Comparison of ENCODE assay signal across 12 mouse cellular contexts in genomic region chr10:108190626-108191025, GRCm38 (mm10). TPM values are rescaled to one million over a fixed set of nuclear protein-coding genes. Genes with fewer than 3 reads are reported as not detected.
DNase-seq lines count a peak whose midpoint lies in the region; ATAC-seq and TF ChIP-seq lines count a peak whose summit lies in the region.
"Had no signal": no experiment of that assay in that cellular context is flagged by ENCODE, and none has a peak within 500 bp of the region (broad histone marks: within the 10 kb centered on the region; RNA-seq: fewer than 3 reads in every experiment).

No protein-coding gene starts in this region.

- H3K9ac ChIP-seq in forebrain, embryonic 14.5 days (ENCODE audit: low read length): no peak overlapping the region
- no peak overlapping the region for H3K9ac ChIP-seq in forebrain, embryonic 12.5 days
- no peak overlapping the region for H3K9ac ChIP-seq in liver, adult 2 months (ENCODE audit: low read depth, low read length)
- no peak overlapping the region for H3K9ac ChIP-seq in liver, embryonic 12.5 days
- H3K9ac ChIP-seq: lung, embryonic 15.5 days had no signal

- no peaks in the 10 kb centered on the region for H3K27me3 ChIP-seq in forebrain, embryonic 14.5 days (replicated peaks; ENCODE audit: control insufficient read depth, insufficient read depth, low read length)
- H3K27me3 ChIP-seq in forebrain, embryonic 12.5 days: no peaks in the 10 kb centered on the region
- no peaks in the 10 kb centered on the region for H3K27me3 ChIP-seq in liver, adult 2 months (ENCODE audit: control insufficient read depth, insufficient read depth, low read length)
- H3K27me3 ChIP-seq in liver, embryonic 12.5 days (replicated peaks): no peaks in the 10 kb centered on the region
- H3K27me3 ChIP-seq: lung, embryonic 15.5 days had no signal

- ATAC-seq in forebrain, embryonic 14.5 days: no peak
- ATAC-seq in forebrain, embryonic 12.5 days (ENCODE audit: low FRiP score): no peak
- ATAC-seq in liver, embryonic 12.5 days: no peak
- ATAC-seq in common myeloid progenitor, adult 5-6 weeks (replicated peaks; ENCODE audit: low read depth, poor library complexity, severe bottlenecking): 0 out of 2 replicates have a peak, but pooled peaks have one; percentile 31

- no peak overlapping the region for H3K27ac ChIP-seq in forebrain, embryonic 14.5 days (ENCODE audit: low read depth, low read length)
- no peak overlapping the region for H3K27ac ChIP-seq in forebrain, embryonic 12.5 days
- no peak overlapping the region for H3K27ac ChIP-seq in liver, adult 2 months (replicated peaks; ENCODE audit: insufficient read depth, low read depth, low read length)
- no peak overlapping the region for H3K27ac ChIP-seq in liver, embryonic 12.5 days
- H3K27ac ChIP-seq: forebrain, embryonic 10.5 days; lung, embryonic 15.5 days had no signal

- H3K79me2 ChIP-seq in liver, adult 2 months (ENCODE audit: control insufficient read depth, insufficient read depth, low read length): peaks cover 17% of the 10 kb centered on the region; the same call in 1 of the 2 replicates

- no peak overlapping the region for H3K4me2 ChIP-seq in forebrain, embryonic 14.5 days (ENCODE audit: low read length)
- no peak overlapping the region for H3K4me2 ChIP-seq in forebrain, embryonic 12.5 days
- H3K4me2 ChIP-seq in liver, embryonic 12.5 days: no peak overlapping the region
- H3K4me2 ChIP-seq: lung, embryonic 15.5 days had no signal

- peak; percentile 22 for DNase-seq in forebrain, embryonic 14.5 days (ENCODE audit: low spot score)
- peak; percentile 53 for DNase-seq in liver, adult 2 months (ENCODE audit: extremely low read depth, low read depth, low spot score)
- DNase-seq in 416B (ENCODE audit: low read depth): peak; percentile 76
- no peak for DNase-seq in thymus, postnatal 25 days
- DNase-seq in heart, postnatal 10 days: no peak
- DNase-seq: heart, postnatal 14 days; kidney, adult 11 months had no signal

- H3K36me3 ChIP-seq in forebrain, embryonic 14.5 days (ENCODE audit: control insufficient read depth, insufficient read depth, low read length): no peaks in the 10 kb centered on the region
- H3K36me3 ChIP-seq in forebrain, embryonic 12.5 days (replicated peaks): no peaks in the 10 kb centered on the region
- no peaks in the 10 kb centered on the region for H3K36me3 ChIP-seq in liver, adult 2 months (ENCODE audit: control insufficient read depth, insufficient read depth, low read length)
- 0 out of 2 replicates have a peak, but pooled peaks cover 3% of the 10 kb centered on the region for H3K36me3 ChIP-seq in liver, embryonic 12.5 days
- H3K36me3 ChIP-seq: lung, embryonic 15.5 days had no signal

- intact Hi-C loops in heart, postnatal 10 days (cut with DNase I): loop anchor here (2.0 to 5.0 kb wide), 2 partner anchors 258 to 333 kb away; no protein-coding TSS in a partner anchor

- peaks cover 5% of the 10 kb centered on the region; the same call in 1 of the 2 replicates for H3K4me1 ChIP-seq in forebrain, embryonic 14.5 days (ENCODE audit: control insufficient read depth, insufficient read depth, low read length)
- H3K4me1 ChIP-seq in forebrain, embryonic 12.5 days: no peaks in the 10 kb centered on the region
- H3K4me1 ChIP-seq in liver, adult 2 months (ENCODE audit: control insufficient read depth, insufficient read depth, low read length): peaks cover 9% of the 10 kb centered on the region
- peaks cover 19% of the 10 kb centered on the region for H3K4me1 ChIP-seq in liver, embryonic 12.5 days

- no peak for TF ChIP-seq POLR2A in liver, adult 2 months (IDR thresholded peaks at IDR 0.05; ENCODE audit: extremely low read depth, insufficient read depth, low read length)

- 0 out of 2 replicates have a peak, but pooled peaks have one; percentile 0 for TF ChIP-seq CTCF in liver, adult 2 months (IDR thresholded peaks at IDR 0.05; ENCODE audit: low read depth, low read length)

- H3K4me3 ChIP-seq in forebrain, embryonic 14.5 days (ENCODE audit: low read depth, low read length): no peak overlapping the region
- no peak overlapping the region for H3K4me3 ChIP-seq in forebrain, embryonic 12.5 days (replicated peaks)
- H3K4me3 ChIP-seq in liver, adult 2 months (ENCODE audit: insufficient read depth, low read depth, low read length): no peak overlapping the region
- H3K4me3 ChIP-seq in liver, embryonic 12.5 days: no peak overlapping the region
- H3K4me3 ChIP-seq: forebrain, embryonic 10.5 days; lung, embryonic 15.5 days had no signal

- H3K9me3 ChIP-seq in forebrain, embryonic 14.5 days (replicated peaks; ENCODE audit: control insufficient read depth, low read length): no peaks in the 10 kb centered on the region
- H3K9me3 ChIP-seq in forebrain, embryonic 12.5 days: no peaks in the 10 kb centered on the region
- H3K9me3 ChIP-seq in liver, embryonic 12.5 days (replicated peaks): no peaks in the 10 kb centered on the region
- H3K9me3 ChIP-seq: forebrain, embryonic 10.5 days; lung, embryonic 15.5 days had no signal

RNA-seq across cellular contexts. Expression of gene Ppp1r12a, which starts 28.6 kb away (rescaled TPM):
- polyA plus RNA-seq in forebrain, embryonic 14.5 days (2014; fragmentation: Nextera tagmentation; extraction: Ambion mirVana): 64.9 and 71.5 TPM in 2 replicates
- polyA plus RNA-seq in forebrain, embryonic 12.5 days (2016; fragmentation: Nextera tagmentation; extraction: Ambion mirVana): 81.4 and 84.7 TPM in 2 replicates
- total RNA-seq in liver, adult 2 months (2014; rRNA removed): 33.8 and 38.5 TPM in 2 replicates
- 4.4 and 5.5 TPM in 2 replicates for polyA plus RNA-seq in liver, adult 2 months (2012; rRNA removed)
- polyA plus RNA-seq in liver, embryonic 12.5 days (2016; fragmentation: Nextera tagmentation; extraction: Ambion mirVana): 48.3 and 51.8 TPM in 2 replicates
- total RNA-seq in common myeloid progenitor, adult 5-6 weeks (2017): 147 and 172 TPM in 2 replicates
- 100 to 1,000 TPM; 114 to 115 TPM for total RNA-seq in heart, postnatal 10 days (2021)

Comparison
In these comparisons a context has a peak if more than half of its experiments do, and no peak if none do; other contexts are left out.
1. DNase-seq: peak in forebrain, embryonic 14.5 days (single experiment), liver, adult 2 months (single experiment) and 416B (single experiment); none in thymus, postnatal 25 days (single experiment) and heart, postnatal 10 days (0 of 2).